Mouse (Mus musculus) skeletal muscle tissue, adult 2 months (tissue): Measurements from ENCODE around the gene Esrrb.

Experiments used
- DNase-seq: peaks from one replicate; pipeline ENCODE4 v3.0.0-alpha.2; 2012; ENCODE audit warnings: low read depth, low spot score

Esrrb gene

GRCm38 (mm10) chr12:86565996-86566395 lies 205.1 kb downstream of the Esrrb start:
- no peak for DNase-seq
